Mouse (Mus musculus): ENCODE results near the gene Prkca. TPM values are rescaled to one million over a fixed set of nuclear protein-coding genes. Genes with fewer than 3 reads are reported as not detected.

Gene Prkca
- polyA plus RNA-seq, 1 experiment from 2014 or later = 19.8 TPM

GRCm38 (mm10) chr11:108040823-108041222 is 302.9 kb downstream of the Prkca start:
- WGBS = 62% methylated on average over 2 of the region's 2 CpGs
- ATAC-seq (replicated peaks; ENCODE audit: low FRiP score, low TSS enrichment, low read depth) (no peak), DNase-seq (ENCODE audit: low spot score) (no peak)
- no peak overlapping the region for H3K9ac ChIP-seq (ENCODE audit: low read length)
- no peaks in the 10 kb centered on the region for H3K36me3 ChIP-seq (ENCODE audit: control insufficient read depth, insufficient read depth, low read length)
- no peaks in the 10 kb centered on the region for H3K4me1 ChIP-seq (replicated peaks; ENCODE audit: control insufficient read depth, insufficient read depth, low read length)
- no peak overlapping the region for H3K27ac ChIP-seq (ENCODE audit: low read depth)
- H3K9me3 ChIP-seq (ENCODE audit: control insufficient read depth, low read length) = no peaks in the 10 kb centered on the region
- no peak overlapping the region for H3K4me3 ChIP-seq (ENCODE audit: low read depth, low read length)
- no peaks in the 10 kb centered on the region for H3K27me3 ChIP-seq (replicated peaks; ENCODE audit: control insufficient read depth, insufficient read depth, low read length)
- no peak overlapping the region for H3K4me2 ChIP-seq (ENCODE audit: low read length)

GRCm38 (mm10) chr11:108039761-108040160 is 304.0 kb downstream of the Prkca start:
- no peak overlapping the region for H3K4me3 ChIP-seq (ENCODE audit: low read depth, low read length)

DNA sequence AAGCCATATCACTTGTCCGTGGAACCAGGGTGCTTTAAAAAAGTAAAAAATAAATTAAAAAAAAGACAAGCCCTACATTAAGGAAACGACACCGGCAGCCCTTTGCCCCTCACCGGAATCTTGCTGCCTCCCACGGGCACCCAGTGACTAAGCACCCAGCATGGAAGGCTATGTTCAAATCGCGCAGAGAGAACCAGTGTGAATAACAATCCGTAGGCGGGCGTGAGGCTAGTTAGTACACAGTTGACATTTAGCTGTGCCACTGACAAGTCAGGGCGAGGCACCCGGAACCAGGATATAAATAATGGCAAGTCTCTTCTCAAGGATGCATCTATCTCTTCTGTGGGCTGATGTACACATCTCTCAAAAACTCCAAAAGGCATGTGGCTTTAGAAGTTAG is 304.7 kb downstream of the Prkca start:
- Histone ChIP-seq H3K4me1 (replicated peaks; ENCODE audit: control insufficient read depth, insufficient read depth, low read length) (no peaks in the 10 kb centered on the region), H3K27ac (ENCODE audit: low read depth) (no peak overlapping the region), H3K4me3 (ENCODE audit: low read depth, low read length) (no peak overlapping the region), H3K9me3 (ENCODE audit: control insufficient read depth, low read length) (no peaks in the 10 kb centered on the region), H3K4me2 (ENCODE audit: low read length) (no peak overlapping the region), H3K36me3 (ENCODE audit: control insufficient read depth, insufficient read depth, low read length) (no peaks in the 10 kb centered on the region), H3K9ac (ENCODE audit: low read length) (no peak overlapping the region), H3K27me3 (replicated peaks; ENCODE audit: control insufficient read depth, insufficient read depth, low read length) (no peaks in the 10 kb centered on the region)
- no peak for ATAC-seq (replicated peaks; ENCODE audit: low FRiP score, low TSS enrichment, low read depth)
- WGBS = 88% methylated on average over 12 of the region's 12 CpGs
- no peak for DNase-seq (ENCODE audit: low spot score)

More at GRCm38 (mm10) chr11:108039761-108040160, 304.0 kb downstream of the Prkca start:
- Histone ChIP-seq H3K36me3 (ENCODE audit: control insufficient read depth, insufficient read depth, low read length) (no peaks in the 10 kb centered on the region), H3K27ac (ENCODE audit: low read depth) (no peak overlapping the region), H3K9me3 (ENCODE audit: control insufficient read depth, low read length) (no peaks in the 10 kb centered on the region), H3K4me1 (replicated peaks; ENCODE audit: control insufficient read depth, insufficient read depth, low read length) (no peaks in the 10 kb centered on the region), H3K9ac (ENCODE audit: low read length) (no peak overlapping the region), H3K27me3 (replicated peaks; ENCODE audit: control insufficient read depth, insufficient read depth, low read length) (no peaks in the 10 kb centered on the region), H3K4me2 (ENCODE audit: low read length) (no peak overlapping the region)
- ATAC-seq (replicated peaks; ENCODE audit: low FRiP score, low TSS enrichment, low read depth) (no peak), DNase-seq (ENCODE audit: low spot score) (no peak)
- 88% methylated on average over 17 of the region's 17 CpGs for WGBS

- no peak overlapping the region for H3K27ac ChIP-seq (ENCODE audit: low read depth)
- no peaks in the 10 kb centered on the region for H3K9me3 ChIP-seq (ENCODE audit: control insufficient read depth, low read length)
- ATAC-seq (replicated peaks; ENCODE audit: low FRiP score, low TSS enrichment, low read depth) (no peak), DNase-seq (ENCODE audit: low spot score) (no peak)
- 91% methylated on average over 10 of the region's 10 CpGs for WGBS
- no peak overlapping the region for H3K4me3 ChIP-seq (ENCODE audit: low read depth, low read length)
- H3K36me3 ChIP-seq (ENCODE audit: control insufficient read depth, insufficient read depth, low read length) = no peaks in the 10 kb centered on the region
- no peaks in the 10 kb centered on the region for H3K4me1 ChIP-seq (replicated peaks; ENCODE audit: control insufficient read depth, insufficient read depth, low read length)
- H3K9ac ChIP-seq (ENCODE audit: low read length) = no peak overlapping the region
- no peaks in the 10 kb centered on the region for H3K27me3 ChIP-seq (replicated peaks; ENCODE audit: control insufficient read depth, insufficient read depth, low read length)
- no peak overlapping the region for H3K4me2 ChIP-seq (ENCODE audit: low read length)
Observed at GRCm38 (mm10) chr11:108036339-108036738, 307.4 kb downstream of the Prkca start.

DNA sequence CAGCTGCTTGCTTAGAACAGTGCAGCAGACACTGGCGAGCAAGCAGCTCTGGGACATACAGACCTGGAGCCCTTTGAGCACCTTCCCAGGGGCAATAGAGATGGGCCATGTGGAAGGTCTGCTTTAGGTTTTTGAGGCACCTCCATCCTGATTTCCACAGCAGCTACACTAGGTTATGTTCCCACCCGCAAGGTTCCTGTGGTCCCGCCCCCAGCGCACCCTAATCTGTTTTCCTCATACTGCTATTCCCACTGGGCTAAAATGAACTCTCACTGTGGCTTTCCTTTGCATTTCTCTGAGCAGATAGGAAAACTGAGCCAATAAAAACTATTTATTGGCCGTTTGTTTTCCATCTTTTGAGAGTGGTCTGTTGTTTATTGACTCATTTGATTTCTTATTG is 308.0 kb downstream of the Prkca start:
- no peak for ATAC-seq (replicated peaks; ENCODE audit: low FRiP score, low TSS enrichment, low read depth)
- no peaks in the 10 kb centered on the region for H3K27me3 ChIP-seq (replicated peaks; ENCODE audit: control insufficient read depth, insufficient read depth, low read length)

DNA sequence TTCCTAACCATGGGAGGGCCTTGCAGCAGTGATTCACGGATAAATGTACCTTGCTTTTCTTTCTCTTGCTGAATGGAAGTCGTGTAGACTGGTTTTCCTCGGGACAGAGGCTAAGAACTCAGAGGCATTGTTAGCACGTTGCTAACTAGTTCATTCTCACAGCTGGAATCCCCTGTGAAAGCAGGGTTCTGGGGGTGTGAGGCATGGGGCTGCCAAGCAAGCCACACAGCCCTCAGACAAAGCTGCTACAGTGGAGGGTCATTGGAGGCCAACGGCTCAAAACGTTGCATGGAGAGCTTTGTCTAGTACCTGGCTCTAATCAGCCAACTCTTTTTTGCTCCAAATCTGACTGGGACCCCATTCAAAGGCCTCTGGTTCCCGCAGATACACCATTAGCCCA is 309.4 kb downstream of the Prkca start:
- no peak overlapping the region for H3K4me3 ChIP-seq (ENCODE audit: low read depth, low read length)
- no peak overlapping the region for H3K4me2 ChIP-seq (ENCODE audit: low read length)
- no peaks in the 10 kb centered on the region for H3K36me3 ChIP-seq (ENCODE audit: control insufficient read depth, insufficient read depth, low read length)
- H3K4me1 ChIP-seq (replicated peaks; ENCODE audit: control insufficient read depth, insufficient read depth, low read length) = no peaks in the 10 kb centered on the region
- DNase-seq (ENCODE audit: low spot score) (no peak), ATAC-seq (replicated peaks; ENCODE audit: low FRiP score, low TSS enrichment, low read depth) (no peak)
- H3K27ac ChIP-seq (ENCODE audit: low read depth) = no peak overlapping the region
- no peak overlapping the region for H3K9ac ChIP-seq (ENCODE audit: low read length)
- no peaks in the 10 kb centered on the region for H3K9me3 ChIP-seq (ENCODE audit: control insufficient read depth, low read length)
- 50% methylated on average over 7 of the region's 7 CpGs for WGBS
- no peaks in the 10 kb centered on the region for H3K27me3 ChIP-seq (replicated peaks; ENCODE audit: control insufficient read depth, insufficient read depth, low read length)

More for the DNA sequence above, 308.0 kb downstream of the Prkca start:
- Histone ChIP-seq H3K4me2 (ENCODE audit: low read length) (no peak overlapping the region), H3K4me1 (replicated peaks; ENCODE audit: control insufficient read depth, insufficient read depth, low read length) (no peaks in the 10 kb centered on the region), H3K4me3 (ENCODE audit: low read depth, low read length) (no peak overlapping the region), H3K9me3 (ENCODE audit: control insufficient read depth, low read length) (no peaks in the 10 kb centered on the region), H3K36me3 (ENCODE audit: control insufficient read depth, insufficient read depth, low read length) (no peaks in the 10 kb centered on the region), H3K27ac (ENCODE audit: low read depth) (no peak overlapping the region), H3K9ac (ENCODE audit: low read length) (no peak overlapping the region)
- no peak for DNase-seq (ENCODE audit: low spot score)
- WGBS = 87% methylated on average over 5 of the region's 5 CpGs

- Histone ChIP-seq H3K9ac (ENCODE audit: low read length) (no peak overlapping the region), H3K36me3 (ENCODE audit: control insufficient read depth, insufficient read depth, low read length) (no peaks in the 10 kb centered on the region), H3K4me1 (replicated peaks; ENCODE audit: control insufficient read depth, insufficient read depth, low read length) (no peaks in the 10 kb centered on the region), H3K27ac (ENCODE audit: low read depth) (no peak overlapping the region), H3K4me3 (ENCODE audit: low read depth, low read length) (no peak overlapping the region), H3K9me3 (ENCODE audit: control insufficient read depth, low read length) (no peaks in the 10 kb centered on the region), H3K4me2 (ENCODE audit: low read length) (no peak overlapping the region), H3K27me3 (replicated peaks; ENCODE audit: control insufficient read depth, insufficient read depth, low read length) (no peaks in the 10 kb centered on the region)
- ATAC-seq (replicated peaks; ENCODE audit: low FRiP score, low TSS enrichment, low read depth) (no peak), DNase-seq (ENCODE audit: low spot score) (no peak)
- WGBS = 65% methylated on average over 10 of the region's 10 CpGs
Observed at GRCm38 (mm10) chr11:108032568-108032967, 311.2 kb downstream of the Prkca start.

DNA sequence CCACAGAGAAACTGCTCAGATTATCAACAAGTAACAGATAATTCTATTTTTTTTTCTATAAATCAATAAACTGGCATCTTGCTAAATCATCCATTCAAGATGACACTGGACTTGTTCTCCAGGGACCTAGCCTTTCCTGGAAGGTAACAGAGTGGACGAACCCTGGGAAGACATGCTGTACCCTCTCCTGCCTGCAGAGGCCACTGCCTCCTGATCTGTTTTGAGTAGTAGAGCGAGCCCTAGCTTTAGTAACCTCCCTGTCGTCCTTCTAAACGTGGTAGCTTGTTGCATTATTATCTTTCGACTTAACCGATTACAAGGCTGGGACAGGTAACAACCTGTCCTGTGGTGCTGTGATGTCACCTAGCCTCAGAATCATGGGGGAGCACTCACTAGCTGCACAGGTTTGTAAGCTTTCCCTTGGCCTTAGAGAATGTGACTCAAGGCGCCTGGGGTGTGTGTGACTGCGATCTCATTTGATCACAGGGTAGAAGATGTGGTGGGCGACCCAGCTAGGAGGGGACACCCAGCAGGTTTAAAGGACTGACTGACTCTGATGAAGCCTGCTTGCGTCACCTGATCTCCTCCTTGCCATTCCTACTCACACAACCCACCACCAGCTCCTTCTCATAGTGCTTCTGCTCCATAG is 312.6 kb downstream of the Prkca start:
- no peak overlapping the region for H3K4me2 ChIP-seq (ENCODE audit: low read length)
- no peak overlapping the region for H3K9ac ChIP-seq (ENCODE audit: low read length)
- H3K36me3 ChIP-seq (ENCODE audit: control insufficient read depth, insufficient read depth, low read length) = no peaks in the 10 kb centered on the region
- WGBS = 56% methylated on average over 10 of the region's 10 CpGs
- H3K9me3 ChIP-seq (ENCODE audit: control insufficient read depth, low read length) = no peaks in the 10 kb centered on the region
- H3K4me1 ChIP-seq (replicated peaks; ENCODE audit: control insufficient read depth, insufficient read depth, low read length) = no peaks in the 10 kb centered on the region
- no peak overlapping the region for H3K4me3 ChIP-seq (ENCODE audit: low read depth, low read length)
- no peak overlapping the region for H3K27ac ChIP-seq (ENCODE audit: low read depth)
- ATAC-seq (replicated peaks; ENCODE audit: low FRiP score, low TSS enrichment, low read depth) = peak; percentile 66; the same call in 1 of the 2 replicates
- DNase-seq (ENCODE audit: low spot score) = peak; percentile 62
- no peaks in the 10 kb centered on the region for H3K27me3 ChIP-seq (replicated peaks; ENCODE audit: control insufficient read depth, insufficient read depth, low read length)

DNA sequence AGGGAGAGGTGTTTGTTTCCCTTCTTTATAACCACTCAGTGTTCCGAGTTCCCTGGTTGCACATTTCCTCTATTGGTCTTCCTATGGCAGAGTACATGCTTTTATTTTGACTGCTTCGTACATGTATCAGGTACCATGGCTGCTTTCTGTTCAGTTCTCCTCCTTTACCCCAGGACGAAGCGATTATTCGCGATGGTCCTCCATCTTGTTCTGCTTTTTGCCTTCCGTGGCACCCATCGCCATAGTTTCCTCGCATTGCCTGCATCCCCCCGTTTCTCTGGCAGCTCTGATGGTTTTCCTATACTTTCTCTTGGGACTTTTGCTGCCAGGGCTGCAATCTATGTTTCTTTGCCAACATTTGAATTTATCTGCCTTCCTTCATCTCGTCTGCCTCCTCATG is 314.4 kb downstream of the Prkca start:
- Histone ChIP-seq H3K36me3 (ENCODE audit: control insufficient read depth, insufficient read depth, low read length) (no peaks in the 10 kb centered on the region), H3K4me1 (replicated peaks; ENCODE audit: control insufficient read depth, insufficient read depth, low read length) (no peaks in the 10 kb centered on the region), H3K4me3 (ENCODE audit: low read depth, low read length) (no peak overlapping the region), H3K27me3 (replicated peaks; ENCODE audit: control insufficient read depth, insufficient read depth, low read length) (no peaks in the 10 kb centered on the region), H3K4me2 (ENCODE audit: low read length) (no peak overlapping the region), H3K9ac (ENCODE audit: low read length) (no peak overlapping the region), H3K27ac (ENCODE audit: low read depth) (no peak overlapping the region), H3K9me3 (ENCODE audit: control insufficient read depth, low read length) (no peaks in the 10 kb centered on the region)
- DNase-seq (ENCODE audit: low spot score) (no peak), ATAC-seq (replicated peaks; ENCODE audit: low FRiP score, low TSS enrichment, low read depth) (no peak)
- 92% methylated on average over 11 of the region's 11 CpGs for WGBS
